Mouse (Mus musculus) heart, embryonic 15.5 days (tissue): ENCODE data around the gene Bphl. TPM values are rescaled to one million over a fixed set of nuclear protein-coding genes. Genes with fewer than 3 reads are reported as not detected.

Source experiments
- ATAC-seq: fragments of 200-750 bp; cut with Nextera tagmentation; replicated peaks from 2 replicates; pipeline ENCODE4 v1.8.0; 2017; ENCODE audit warnings: low read depth, moderate TSS enrichment; ENCODE audit not compliant: insufficient number of reproducible peaks, insufficient read depth, low FRiP score
- H3K27ac ChIP-seq: fragments of 300-500 bp; sonication (generic); 2 replicates; pipeline ENCODE4 v1.5.1; 2015; ENCODE audit warnings: mild to moderate bottlenecking, inconsistent platforms
- H3K27me3 ChIP-seq: fragments of 300-500 bp; sonication (generic); 2 replicates; pipeline ENCODE4 v1.6.1; 2015; ENCODE audit warnings: inconsistent platforms
- H3K36me3 ChIP-seq: fragments of 300-500 bp; sonication (generic); 2 replicates; pipeline ENCODE4 v1.6.1; 2015; ENCODE audit warnings: mild to moderate bottlenecking, inconsistent platforms
- H3K4me1 ChIP-seq: fragments of 300-500 bp; sonication (generic); replicated peaks from 2 replicates; pipeline ENCODE4 v1.6.1; 2015; ENCODE audit warnings: inconsistent platforms
- H3K4me2 ChIP-seq: fragments of 300-500 bp; sonication (generic); 2 replicates; pipeline ENCODE4 v1.6.1; 2015; ENCODE audit warnings: inconsistent platforms, mild to moderate bottlenecking, moderate library complexity
- H3K4me3 ChIP-seq: fragments of 300-500 bp; sonication (generic); 2 replicates; pipeline ENCODE4 v1.5.1; 2015; ENCODE audit warnings: mild to moderate bottlenecking, inconsistent platforms
- H3K9ac ChIP-seq: fragments of 300-500 bp; sonication (generic); 2 replicates; pipeline ENCODE4 v1.6.1; 2015; ENCODE audit warnings: mild to moderate bottlenecking, inconsistent platforms
- H3K9me3 ChIP-seq: fragments of 300-500 bp; sonication (generic); replicated peaks from 2 replicates; pipeline ENCODE4 v1.6.1; 2016; ENCODE audit warnings: inconsistent platforms
- WGBS: fragments of 180-500 bp; shearing (Covaris S2); methylation state at CpG from one replicate; pipeline ENCODE4 v1.1.7; 2015; ENCODE audit warnings: mixed read lengths; 5-methylcytosine and 5-hydroxymethylcytosine counted together
- polyA plus RNA-seq: library from polyadenylated mRNA; unstranded; fragments of >200 nt; fragmentation: Nextera tagmentation; extraction: Ambion mirVana; gene quantifications from 2 replicates; pipeline ENCODE4 v1.2.1, GENCODE M21; 2015

The Bphl gene
- polyA plus RNA-seq, 1 experiment from 2014 or later, result 51.8 TPM

DNA sequence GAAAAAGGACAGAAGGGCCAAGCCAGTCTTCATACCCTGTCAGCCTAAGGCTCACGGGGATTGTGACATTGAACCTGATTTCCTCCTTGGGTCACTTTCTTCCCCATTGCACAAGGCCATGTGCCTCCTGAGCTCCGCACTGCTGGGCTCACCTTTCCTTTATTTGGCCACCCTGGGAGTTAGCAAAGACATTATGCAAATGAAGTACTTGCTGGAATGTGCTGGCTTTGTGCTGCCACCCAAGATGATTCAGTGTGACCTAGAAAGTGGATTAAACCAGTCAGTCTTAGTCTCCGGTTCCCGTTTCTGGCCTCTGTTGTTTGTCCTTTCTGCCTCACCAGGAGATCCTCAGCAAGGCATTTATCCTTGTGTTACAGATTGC, 72.3 kb downstream of the Bphl start:
- H3K4me1 ChIP-seq, result peaks cover 17% of the 10 kb centered on the region
- 65% methylated on average over 4 of the region's 4 CpGs for WGBS
- no peaks in the 10 kb centered on the region for H3K36me3 ChIP-seq
- ATAC-seq, result no peak
- H3K9me3 ChIP-seq, result no peaks in the 10 kb centered on the region
- H3K4me2 ChIP-seq, result no peak overlapping the region
- H3K27me3 ChIP-seq, result no peaks in the 10 kb centered on the region
- no peak overlapping the region for H3K4me3 ChIP-seq
- no peak overlapping the region for H3K9ac ChIP-seq
- no peak overlapping the region for H3K27ac ChIP-seq

DNA sequence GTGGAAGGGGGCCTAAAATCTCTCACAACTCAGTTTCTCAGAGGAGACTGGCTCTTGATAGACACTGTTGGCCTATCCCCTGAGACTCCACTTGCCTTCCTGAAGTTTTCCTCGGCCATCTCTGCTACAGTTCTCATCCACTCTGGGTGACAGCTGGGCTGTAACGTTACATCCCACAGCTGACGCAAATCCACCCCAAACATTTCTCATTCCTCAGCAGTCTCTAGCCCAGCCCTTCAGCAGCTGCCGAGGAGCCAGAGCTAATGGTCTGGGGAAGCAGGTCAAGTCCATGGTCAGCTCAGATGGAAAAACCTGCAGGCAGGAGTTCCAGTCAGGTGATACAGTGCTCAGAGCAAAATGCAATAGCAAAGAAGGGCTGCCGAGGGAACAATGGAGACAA, 73.6 kb downstream of the Bphl start:
- Histone ChIP-seq H3K27ac (no peak overlapping the region), H3K4me3 (no peak overlapping the region), H3K36me3 (no peaks in the 10 kb centered on the region), H3K4me2 (no peak overlapping the region), H3K27me3 (no peaks in the 10 kb centered on the region), H3K9me3 (no peaks in the 10 kb centered on the region), H3K9ac (no peak overlapping the region), H3K4me1 (peaks cover 12% of the 10 kb centered on the region)
- 59% methylated on average over 5 of the region's 5 CpGs for WGBS
- ATAC-seq, result no peak

DNA sequence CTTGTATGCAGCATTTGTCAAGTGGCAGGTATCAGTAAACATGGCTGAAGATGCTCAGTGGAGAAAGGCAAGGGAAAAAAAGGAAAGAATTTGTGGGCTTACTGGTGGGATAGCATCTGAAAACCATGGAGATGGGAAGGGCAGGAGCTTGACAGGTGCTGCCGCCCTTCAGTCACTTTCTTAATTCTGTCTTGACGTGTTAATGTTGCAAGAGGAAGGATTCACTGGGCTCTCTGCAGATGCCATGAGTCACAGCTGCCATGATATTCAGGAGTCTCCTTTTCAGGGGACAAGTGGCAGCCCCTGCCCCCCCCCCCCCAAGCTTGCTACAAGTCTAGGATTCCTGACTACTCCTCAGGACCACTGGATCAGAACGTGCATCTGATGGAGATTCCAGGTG, 74.5 kb downstream of the Bphl start:
- Histone ChIP-seq H3K4me2 (no peak overlapping the region), H3K9me3 (no peaks in the 10 kb centered on the region), H3K4me3 (no peak overlapping the region), H3K36me3 (no peaks in the 10 kb centered on the region), H3K27me3 (no peaks in the 10 kb centered on the region), H3K9ac (no peak overlapping the region), H3K4me1 (peaks cover 3% of the 10 kb centered on the region), H3K27ac (no peak overlapping the region)
- no peak for ATAC-seq
- 77% methylated on average over 3 of the region's 3 CpGs for WGBS

DNA sequence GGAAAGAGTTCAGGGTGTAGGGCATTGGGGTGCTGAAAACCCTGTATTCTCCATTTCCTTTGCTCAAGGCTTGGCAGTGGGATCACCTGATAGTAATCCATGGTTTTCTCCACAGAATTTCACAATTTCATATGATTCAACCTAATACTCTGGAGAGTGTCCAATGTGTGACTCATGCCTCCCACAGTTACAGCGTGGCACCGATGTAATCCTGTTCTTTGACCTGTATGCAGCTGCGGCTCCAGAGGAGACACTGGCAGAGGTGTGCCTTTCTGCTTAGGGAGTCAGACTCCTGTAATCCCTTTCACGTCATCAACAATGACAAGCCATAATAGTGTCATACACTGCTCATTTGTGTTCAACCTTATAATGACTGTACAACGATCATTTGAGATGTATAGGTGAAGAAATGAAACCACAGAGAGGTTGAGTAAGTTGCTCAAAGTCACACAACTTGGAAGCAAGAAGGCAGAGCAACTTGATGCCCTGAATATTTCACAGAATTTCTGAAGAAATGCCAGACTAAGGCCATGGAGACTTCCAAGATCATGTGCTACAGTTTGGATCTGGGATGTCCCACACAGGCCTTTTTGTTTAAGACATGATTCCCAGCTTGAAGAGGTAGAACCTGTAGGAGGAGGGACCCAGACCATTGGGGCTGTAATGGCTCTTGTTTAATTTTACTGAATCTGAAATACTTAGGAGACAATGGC, 75.1 kb downstream of the Bphl start:
- no peak overlapping the region for H3K27ac ChIP-seq
- no peaks in the 10 kb centered on the region for H3K27me3 ChIP-seq
- no peak overlapping the region for H3K9ac ChIP-seq
- H3K4me2 ChIP-seq, result no peak overlapping the region
- no peaks in the 10 kb centered on the region for H3K4me1 ChIP-seq
- no peak for ATAC-seq
- H3K9me3 ChIP-seq, result no peaks in the 10 kb centered on the region
- no peaks in the 10 kb centered on the region for H3K36me3 ChIP-seq
- no peak overlapping the region for H3K4me3 ChIP-seq
- WGBS, result 60% methylated on average over 5 of the region's 5 CpGs

DNA sequence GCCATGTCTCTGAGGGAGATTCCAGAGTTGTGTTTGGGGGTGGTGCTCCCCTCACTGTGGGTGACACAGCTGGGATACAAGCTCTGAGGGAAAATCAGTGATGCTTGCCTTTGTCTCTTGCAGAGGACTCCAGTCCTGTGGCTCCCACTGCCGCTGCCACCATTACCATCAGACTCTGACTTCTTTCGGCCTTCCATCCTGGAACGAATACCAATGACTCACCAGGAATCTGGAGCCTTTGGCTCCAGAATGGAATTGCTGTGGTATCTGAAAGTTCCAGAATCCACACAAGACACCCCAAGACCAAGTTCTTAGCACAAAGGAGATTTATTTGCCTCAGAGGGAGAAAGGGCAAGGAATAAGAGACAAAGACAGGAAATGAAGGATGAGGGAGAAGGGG, 75.7 kb downstream of the Bphl start:
- Histone ChIP-seq H3K4me3 (no peak overlapping the region), H3K36me3 (no peaks in the 10 kb centered on the region), H3K4me2 (no peak overlapping the region), H3K9me3 (no peaks in the 10 kb centered on the region), H3K27ac (no peak overlapping the region), H3K27me3 (no peaks in the 10 kb centered on the region), H3K9ac (no peak overlapping the region), H3K4me1 (no peaks in the 10 kb centered on the region)
- WGBS, result 71% methylated on average over 3 of the region's 3 CpGs
- no peak for ATAC-seq

DNA sequence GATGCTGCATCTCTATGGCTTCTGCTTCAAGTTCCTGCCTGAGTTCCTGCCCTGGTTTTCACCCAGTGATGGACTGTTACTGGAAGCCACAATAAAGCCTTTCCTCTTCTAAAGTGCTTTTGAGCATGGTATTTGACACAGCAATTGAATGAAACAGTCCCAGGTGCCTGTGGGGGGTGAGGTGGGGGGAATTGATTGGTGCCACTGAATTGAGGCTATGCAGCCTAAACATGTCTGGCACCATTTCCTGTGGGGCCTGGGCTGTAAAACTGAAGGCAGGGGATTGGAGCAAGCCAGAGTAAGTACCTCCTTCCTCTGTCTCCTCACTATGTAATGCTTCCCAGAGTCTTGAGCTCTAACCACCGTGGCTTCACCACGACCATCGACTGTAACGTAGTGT, 77.3 kb downstream of the Bphl start:
- no peak overlapping the region for H3K4me2 ChIP-seq
- H3K36me3 ChIP-seq, result no peaks in the 10 kb centered on the region
- H3K9ac ChIP-seq, result no peak overlapping the region
- H3K4me1 ChIP-seq, result 0 out of 2 replicates have a peak, but pooled peaks cover 4% of the 10 kb centered on the region
- no peaks in the 10 kb centered on the region for H3K9me3 ChIP-seq
- ATAC-seq, result no peak
- H3K27me3 ChIP-seq, result no peaks in the 10 kb centered on the region
- 67% methylated on average over 4 of the region's 4 CpGs for WGBS
- no peak overlapping the region for H3K4me3 ChIP-seq
- H3K27ac ChIP-seq, result no peak overlapping the region

DNA sequence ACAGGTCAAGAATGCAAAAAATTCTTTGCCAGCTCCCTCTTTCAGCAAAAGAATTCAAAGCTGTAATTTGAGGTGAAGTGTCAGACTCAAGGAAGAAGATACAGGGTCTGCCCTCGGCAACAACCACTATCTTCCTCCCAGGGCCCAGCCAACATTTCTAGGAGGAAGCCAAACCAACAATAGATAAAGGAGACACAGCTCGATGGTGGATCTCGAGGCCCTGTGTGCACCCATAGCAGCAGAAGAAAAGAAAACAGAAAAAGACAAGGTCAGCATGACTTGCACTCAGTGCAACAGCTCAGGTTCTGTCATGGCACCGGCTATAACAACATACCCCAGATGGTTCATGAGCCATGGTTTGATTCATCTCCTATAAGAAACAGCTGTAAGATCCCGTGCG, 79.1 kb downstream of the Bphl start:
- no peaks in the 10 kb centered on the region for H3K9me3 ChIP-seq
- no peak overlapping the region for H3K4me2 ChIP-seq
- H3K4me3 ChIP-seq, result no peak overlapping the region
- 0 out of 2 replicates have a peak, but pooled peaks cover 4% of the 10 kb centered on the region for H3K4me1 ChIP-seq
- H3K27me3 ChIP-seq, result no peaks in the 10 kb centered on the region
- H3K9ac ChIP-seq, result no peak overlapping the region
- no peaks in the 10 kb centered on the region for H3K36me3 ChIP-seq
- no peak overlapping the region for H3K27ac ChIP-seq
- ATAC-seq, result no peak
- 48% methylated on average over 6 of the region's 6 CpGs for WGBS

DNA sequence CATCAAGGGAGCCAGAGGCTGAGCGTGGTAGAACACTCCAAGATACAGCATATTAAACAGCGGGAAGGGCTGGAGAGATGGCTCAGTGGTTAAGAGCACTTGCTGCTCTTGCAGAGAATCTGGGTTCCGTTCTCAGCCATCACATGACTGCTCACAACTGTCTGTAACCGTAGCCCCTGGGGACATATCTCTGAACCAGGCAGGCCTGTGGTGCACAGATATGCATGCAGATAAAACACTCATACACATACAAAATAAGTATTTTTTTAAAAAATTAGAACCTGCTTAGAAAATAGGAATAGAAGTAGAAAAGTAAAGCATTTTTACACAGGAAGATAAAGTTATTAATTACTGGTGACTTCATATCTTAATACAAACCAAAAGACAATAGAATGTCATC, 81.4 kb downstream of the Bphl start:
- Histone ChIP-seq H3K9ac (no peak overlapping the region), H3K4me2 (no peak overlapping the region), H3K9me3 (no peaks in the 10 kb centered on the region), H3K4me3 (no peak overlapping the region), H3K4me1 (0 out of 2 replicates have a peak, but pooled peaks cover 4% of the 10 kb centered on the region), H3K27me3 (no peaks in the 10 kb centered on the region), H3K36me3 (no peaks in the 10 kb centered on the region), H3K27ac (no peak overlapping the region)
- WGBS, result 33% methylated on average over 4 of the region's 4 CpGs
- ATAC-seq, result no peak

DNA sequence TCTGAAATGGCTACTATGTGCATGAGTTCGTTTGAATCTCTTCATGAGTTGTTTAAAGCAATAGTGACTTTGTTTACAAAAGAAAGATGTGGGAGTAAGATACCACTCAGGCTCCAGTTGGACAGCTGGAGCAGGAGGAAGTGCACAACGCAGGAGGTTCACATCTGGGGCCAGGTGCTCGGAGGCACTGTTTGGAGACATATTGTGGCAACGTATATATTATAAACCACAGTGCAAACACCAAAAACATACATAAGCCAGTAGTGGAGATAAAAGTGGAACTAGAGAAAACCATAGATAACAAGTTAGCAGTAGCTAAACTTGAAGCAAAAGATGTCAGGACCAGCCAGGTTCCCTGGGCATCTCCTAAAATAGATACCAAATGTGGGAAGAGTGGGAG, 82.0 kb downstream of the Bphl start:
- Histone ChIP-seq H3K27me3 (no peaks in the 10 kb centered on the region), H3K27ac (no peak overlapping the region), H3K9ac (no peak overlapping the region), H3K4me2 (no peak overlapping the region), H3K36me3 (no peaks in the 10 kb centered on the region), H3K9me3 (no peaks in the 10 kb centered on the region), H3K4me1 (0 out of 2 replicates have a peak, but pooled peaks cover 4% of the 10 kb centered on the region), H3K4me3 (no peak overlapping the region)
- WGBS, result 63% methylated on average over 4 of the region's 4 CpGs
- no peak for ATAC-seq

DNA sequence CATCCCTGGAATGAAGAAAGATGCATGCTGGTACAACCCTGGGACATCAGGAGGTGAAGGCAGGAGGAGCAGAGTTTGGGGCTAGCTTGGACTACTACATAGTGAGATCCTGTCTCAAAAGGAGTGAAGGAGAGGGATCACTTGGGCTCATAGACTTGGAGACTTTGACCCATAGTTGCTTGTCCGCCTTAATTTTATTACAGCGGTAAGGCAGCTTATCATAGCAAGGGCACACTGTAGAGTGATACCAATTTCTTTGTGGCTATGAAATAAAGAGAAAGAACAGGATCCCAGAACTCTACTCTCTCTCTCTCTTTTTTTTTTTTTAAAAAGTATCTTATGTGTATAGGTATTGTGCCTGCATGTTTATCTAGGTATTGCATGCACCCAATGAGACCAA, 83.1 kb downstream of the Bphl start:
- Histone ChIP-seq H3K36me3 (peaks cover 2% of the 10 kb centered on the region; the same call in 1 of the 2 replicates), H3K27me3 (no peaks in the 10 kb centered on the region), H3K27ac (no peak overlapping the region), H3K9me3 (no peaks in the 10 kb centered on the region), H3K9ac (no peak overlapping the region), H3K4me2 (no peak overlapping the region), H3K4me3 (no peak overlapping the region), H3K4me1 (peaks cover 5% of the 10 kb centered on the region)
- WGBS, result 97% methylated on average over 2 of the region's 2 CpGs
- no peak for ATAC-seq
